Mouse (Mus musculus) spleen, postnatal 36 days (tissue): ENCODE results near the gene Slc36a2.

Source experiments
- DNase-seq, 2 experiments: peaks; one replicate each; pipeline ENCODE4 v3.0.0; 2022; ENCODE audit warnings: low spot score in 2 of 2, mixed read lengths in 1 of 2

Gene Slc36a2

GRCm38 (mm10) chr11:55184733-55185291 lies at the start of gene Slc36a2:
Gene Slc36a2, minus strand, starts transcription at chr11:55185077.
- DNase-seq, result no peak

- DNase-seq, result no peak
Observed at GRCm38 (mm10) chr11:55234288-55234687, 49.4 kb upstream of the Slc36a2 start.

- no peak for DNase-seq
Observed at GRCm38 (mm10) chr11:55231034-55231433, 46.2 kb upstream of the Slc36a2 start.

GRCm38 (mm10) chr11:55221306-55221705 lies 36.4 kb upstream of the Slc36a2 start:
- no peak for DNase-seq

GRCm38 (mm10) chr11:55218473-55218872 lies 33.6 kb upstream of the Slc36a2 start:
- DNase-seq, result no peak

GRCm38 (mm10) chr11:55217880-55218279 lies 33.0 kb upstream of the Slc36a2 start:
- DNase-seq, result no peak

GRCm38 (mm10) chr11:55217418-55217817 lies 32.5 kb upstream of the Slc36a2 start:
- no peak for DNase-seq

GRCm38 (mm10) chr11:55216830-55217229 lies 32.0 kb upstream of the Slc36a2 start:
- DNase-seq, result no peak

- no peak for DNase-seq
Observed at GRCm38 (mm10) chr11:55216061-55216460, 31.2 kb upstream of the Slc36a2 start.

GRCm38 (mm10) chr11:55214978-55215377 lies 30.1 kb upstream of the Slc36a2 start:
- no peak for DNase-seq

GRCm38 (mm10) chr11:55214161-55214560 lies 29.3 kb upstream of the Slc36a2 start:
- DNase-seq, result no peak

- no peak for DNase-seq
Observed at GRCm38 (mm10) chr11:55213518-55213917, 28.6 kb upstream of the Slc36a2 start.

- peak in 1 of 2 experiments; percentile 16 for DNase-seq
Observed at GRCm38 (mm10) chr11:55209626-55210353, 24.9 kb upstream of the Slc36a2 start.

- DNase-seq, result no peak
Observed at GRCm38 (mm10) chr11:55209032-55209431, 24.2 kb upstream of the Slc36a2 start.

- DNase-seq, result peak in 1 of 2 experiments; percentile 25
Observed at GRCm38 (mm10) chr11:55208001-55208690, 23.3 kb upstream of the Slc36a2 start.

- DNase-seq, result no peak
Observed at GRCm38 (mm10) chr11:55204602-55205001, 19.7 kb upstream of the Slc36a2 start.

- DNase-seq, result peak; percentile 90 to 93
Observed at GRCm38 (mm10) chr11:55204159-55204596, 19.3 kb upstream of the Slc36a2 start, which contains the start of gene Slc36a1. Gene Slc36a1, plus strand, starts transcription at chr11:55204350.

GRCm38 (mm10) chr11:55197740-55198510 lies 13.0 kb upstream of the Slc36a2 start:
- peak; percentile 6 to 19 for DNase-seq

GRCm38 (mm10) chr11:55197086-55197485 lies 12.2 kb upstream of the Slc36a2 start:
- no peak for DNase-seq

- DNase-seq, result no peak
Observed at GRCm38 (mm10) chr11:55190216-55190615, 5.3 kb upstream of the Slc36a2 start.

GRCm38 (mm10) chr11:55187777-55188176 lies 2.9 kb upstream of the Slc36a2 start:
- DNase-seq, result no peak

- DNase-seq, result no peak
Observed at GRCm38 (mm10) chr11:55187292-55187691, 2.4 kb upstream of the Slc36a2 start.
